Mouse (Mus musculus) small intestine, adult 2 months (tissue): ENCODE results near the gene Hes2.

Experiments used
- CTCF ChIP-seq: fragments of 200-500 bp; IDR thresholded peaks from 2 replicates; pipeline ENCODE4 v1.5.1; 2012; ENCODE audit warnings: low read depth, mild to moderate bottlenecking, control low read depth, inconsistent platforms, low read length, moderate library complexity, mixed read lengths; ENCODE audit not compliant: insufficient replicate concordance, insufficient read length; ENCODE audit errors: extremely low read depth
- POLR2A ChIP-seq: fragments of 200-500 bp; IDR thresholded peaks from 2 replicates; pipeline ENCODE4 v1.6.1; 2012; ENCODE audit warnings: low read depth, mild to moderate bottlenecking, control low read depth, inconsistent platforms, low read length, moderate library complexity

- TF ChIP-seq POLR2A (no peak), CTCF (peak; percentile 85; the same call in 1 of the 2 replicates)
These were observed 14.4 kb downstream of the Hes2 start for GRCm38 (mm10) chr4:152173041-152173440.
